In genomic region chr7:100926311-100926923, GRCm38 (mm10) we compare ENCODE assay signal across 8 mouse cellular contexts. TPM values are rescaled to one million over a fixed set of nuclear protein-coding genes. Genes with fewer than 3 reads are reported as not detected.
DNase-seq lines count a peak whose midpoint lies in the region; ATAC-seq and TF ChIP-seq lines count a peak whose summit lies in the region.

No protein-coding gene starts in this region.

- no peak for ATAC-seq in stomach, postnatal 0 days (ENCODE audit: low FRiP score, low TSS enrichment)
- no peak for ATAC-seq in erythroblast, adult 5-6 weeks (replicated peaks; ENCODE audit: low FRiP score, poor library complexity, severe bottlenecking)

- peaks cover 5% of the 10 kb centered on the region; the same call in 1 of the 2 replicates for H3K4me1 ChIP-seq in spleen, adult 2 months (ENCODE audit: control insufficient read depth, insufficient read depth, insufficient read length)
- H3K4me1 ChIP-seq in stomach, postnatal 0 days (replicated peaks; ENCODE audit: control insufficient read depth, insufficient read depth) = peaks cover 21% of the 10 kb centered on the region

- no peak for TF ChIP-seq CTCF in spleen, adult 2 months (IDR thresholded peaks at IDR 0.05; ENCODE audit: extremely low read depth, insufficient read depth, insufficient read length, insufficient replicate concordance)
- TF ChIP-seq CTCF in stomach, postnatal 0 days (IDR thresholded peaks at IDR 0.05; ENCODE audit: low read depth) = no peak

- H3K4me2 ChIP-seq in stomach, postnatal 0 days (replicated peaks; ENCODE audit: low read depth) = peak overlapping the region; percentile 83

- no peak for TF ChIP-seq EP300 in stomach, postnatal 0 days (optimal IDR thresholded peaks at IDR 0.05)

- TF ChIP-seq POLR2A in spleen, adult 2 months (IDR thresholded peaks at IDR 0.05; ENCODE audit: low read depth, low read length) = no peak

- H3K9ac ChIP-seq in stomach, postnatal 0 days (ENCODE audit: low read length) = peak overlapping the region; percentile 59

- no peaks in the 10 kb centered on the region for H3K36me3 ChIP-seq in spleen, adult 2 months (ENCODE audit: control insufficient read depth, insufficient read depth, low read length)
- H3K36me3 ChIP-seq in stomach, postnatal 0 days (ENCODE audit: control insufficient read depth, insufficient read depth, low read length) = peaks cover 3% of the 10 kb centered on the region; the same call in 1 of the 2 replicates

- 0 out of 2 replicates have a peak overlapping the region, but pooled peaks have one; percentile 4 for H3K4me3 ChIP-seq in spleen, adult 2 months (ENCODE audit: extremely low read depth, insufficient read depth, insufficient read length)
- peak overlapping the region; percentile 70 for H3K4me3 ChIP-seq in stomach, postnatal 0 days (ENCODE audit: low read depth, low read length)

- peak overlapping the region; percentile 21; the same call in 1 of the 2 replicates for H3K27ac ChIP-seq in spleen, adult 2 months (ENCODE audit: insufficient read depth, low read length)
- peak overlapping the region; percentile 56 for H3K27ac ChIP-seq in stomach, postnatal 0 days (replicated peaks)

- peak; percentile 44 to 68 for DNase-seq in frontal cortex, postnatal 36 days (ENCODE audit: low spot score in 2 of 2)
- DNase-seq in frontal cortex, postnatal 25 days (ENCODE audit: low spot score in 2 of 2) = no peak
- no peak for DNase-seq in spleen, adult 2 months (ENCODE audit: low read depth in 1 of 2, low spot score in 2 of 2)
- DNase-seq in spleen, adult 18-20 months = no peak
- DNase-seq in layer of hippocampus, postnatal 36 days = peak; percentile 63 to 65
- no peak for DNase-seq in stomach, postnatal 0 days (ENCODE audit: low spot score)
- DNase-seq in cerebellum, adult 8-10 months = no peak

- 73% methylated on average over 12 of the region's 12 CpGs for WGBS in spleen, adult 2 months
- 19% methylated on average over 12 of the region's 12 CpGs for WGBS in stomach, postnatal 0 days

- no peaks in the 10 kb centered on the region for H3K9me3 ChIP-seq in stomach, postnatal 0 days (ENCODE audit: control insufficient read depth, low read length)

- peaks cover 7% of the 10 kb centered on the region for H3K27me3 ChIP-seq in spleen, adult 2 months (ENCODE audit: control insufficient read depth, insufficient read depth, low read length)
- no peaks in the 10 kb centered on the region for H3K27me3 ChIP-seq in stomach, postnatal 0 days (ENCODE audit: control insufficient read depth, insufficient read depth, low read length)

RNA-seq across cellular contexts. Expression of gene Arhgef17, which starts 5.5 kb away (rescaled TPM):
- polyA plus RNA-seq in spleen, adult 2 months (2012; rRNA removed) = 12.3 and 13.5 TPM in 2 replicates
- 100 to 1,000 TPM; 152 to 158 TPM for total RNA-seq in layer of hippocampus, postnatal 36 days (2021)
- polyA plus RNA-seq in stomach, postnatal 0 days (2015; fragmentation: Nextera tagmentation; extraction: Ambion mirVana) = 2.2 and 2.7 TPM in 2 replicates
- total RNA-seq in erythroblast, adult 5-6 weeks (2015; ENCODE audit: low replicate concordance) = 0.58 TPM in 1 of 2 replicates, not detected in the other
- total RNA-seq in erythroblast, adult 5-6 weeks (2017; ENCODE audit: low replicate concordance) = not detected in 2 replicates

RNA-seq across cellular contexts. Expression of gene P2ry6, which starts 48.0 kb away (rescaled TPM):
- 36.0 and 46.0 TPM in 2 replicates for polyA plus RNA-seq in spleen, adult 2 months (2012; rRNA removed)
- 1 to 10 TPM; 3.2 to 3.5 TPM for total RNA-seq in layer of hippocampus, postnatal 36 days (2021)
- polyA plus RNA-seq in stomach, postnatal 0 days (2015; fragmentation: Nextera tagmentation; extraction: Ambion mirVana) = 6.1 and 6.4 TPM in 2 replicates
- total RNA-seq in erythroblast, adult 5-6 weeks (2015; ENCODE audit: low replicate concordance) = 3.3 and 6.1 TPM in 2 replicates
- total RNA-seq in erythroblast, adult 5-6 weeks (2017; ENCODE audit: low replicate concordance) = 0.42 and 0.94 TPM in 2 replicates

Comparison
In these comparisons a context has a peak if more than half of its experiments do, and no peak if none do; other contexts are left out.
1. DNase-seq: peak in frontal cortex, postnatal 36 days (2 of 2) and layer of hippocampus, postnatal 36 days (2 of 2); none in frontal cortex, postnatal 25 days (0 of 2), spleen, adult 2 months (0 of 2), spleen, adult 18-20 months (0 of 2), stomach, postnatal 0 days (single experiment) and cerebellum, adult 8-10 months (single experiment).
2. RNA of gene Arhgef17, which starts 5.5 kb away (total RNA-seq): 152 to 158 TPM in layer of hippocampus, postnatal 36 days; 0.58 TPM in erythroblast, adult 5-6 weeks; every median in the first group is over 10 times any median in the second.